Mouse (Mus musculus) intestine, embryonic 16.5 days (tissue): ENCODE data around the gene Rgs6. TPM values are rescaled to one million over a fixed set of nuclear protein-coding genes. Genes with fewer than 3 reads are reported as not detected.

Experiments used
- ATAC-seq: fragments of 200-750 bp; cut with Nextera tagmentation; 2 replicates; pipeline ENCODE4 v1.8.0; 2017; ENCODE audit warnings: moderate TSS enrichment, moderate library complexity
- H3K27ac ChIP-seq: fragments of 300-500 bp; sonication (generic); 2 replicates; pipeline ENCODE4 v1.5.1; 2014; ENCODE audit warnings: mild to moderate bottlenecking, low read length
- H3K27me3 ChIP-seq: fragments of 300-500 bp; sonication (generic); replicated peaks from 2 replicates; pipeline ENCODE4 v1.6.1; 2014; ENCODE audit warnings: low read length, control low read depth, mixed read lengths; ENCODE audit not compliant: control insufficient read depth, insufficient read depth
- H3K36me3 ChIP-seq: fragments of 300-500 bp; sonication (generic); 2 replicates; pipeline ENCODE4 v1.6.1; 2014; ENCODE audit warnings: low read length, control low read depth; ENCODE audit not compliant: control insufficient read depth, insufficient read depth
- H3K4me1 ChIP-seq: fragments of 300-500 bp; sonication (generic); 2 replicates; pipeline ENCODE4 v1.6.1; 2014; ENCODE audit warnings: low read length, control low read depth, mixed read lengths; ENCODE audit not compliant: control insufficient read depth, insufficient read depth
- H3K4me2 ChIP-seq: fragments of 300-500 bp; sonication (generic); 2 replicates; pipeline ENCODE4 v1.6.1; 2014; ENCODE audit warnings: low read depth, low read length, control low read depth
- H3K4me3 ChIP-seq: fragments of 300-500 bp; sonication (generic); 2 replicates; pipeline ENCODE4 v1.5.1; 2014; ENCODE audit warnings: mild to moderate bottlenecking, low read length
- H3K9ac ChIP-seq: fragments of 300-500 bp; sonication (generic); 2 replicates; pipeline ENCODE4 v1.6.1; 2014; ENCODE audit warnings: low read depth, low read length
- H3K9me3 ChIP-seq: fragments of 300-500 bp; sonication (generic); 2 replicates; pipeline ENCODE4 v1.6.1; 2016; ENCODE audit warnings: low read length, control low read depth; ENCODE audit not compliant: control insufficient read depth
- WGBS: fragments of 180-500 bp; shearing (Covaris S2); extraction: QIAGEN DNeasy Blood & Tissue Kit; methylation state at CpG from one replicate; pipeline ENCODE4 v1.1.7; 2014; 5-methylcytosine and 5-hydroxymethylcytosine counted together
- polyA plus RNA-seq: library from polyadenylated mRNA; unstranded; fragments of >200 nt; fragmentation: Nextera tagmentation; extraction: Ambion mirVana; gene quantifications from 2 replicates; pipeline ENCODE4 v1.2.1, GENCODE M21; 2015

Gene Rgs6
- polyA plus RNA-seq, 1 experiment from 2014 or later, result 0.82 TPM

DNA sequence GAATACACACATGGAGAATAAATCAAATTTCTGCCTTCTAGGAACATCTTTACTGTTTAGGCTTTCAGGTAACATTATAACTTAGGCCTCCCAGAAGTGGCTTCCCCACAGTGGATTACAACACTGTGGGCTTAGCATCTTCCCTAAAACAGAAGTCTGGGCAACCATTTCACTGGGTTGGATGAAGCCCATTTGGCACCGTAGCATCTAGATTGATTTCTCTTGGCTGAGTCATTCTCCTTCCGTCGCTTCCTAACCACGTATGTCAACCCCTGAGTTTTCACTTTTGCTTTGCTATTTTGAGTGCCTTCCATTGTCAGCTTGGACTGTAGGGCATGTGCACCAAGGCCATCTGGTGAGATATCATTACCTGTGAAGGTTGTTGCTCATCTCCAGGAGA is 217.1 kb downstream of the Rgs6 start:
- Histone ChIP-seq H3K4me2 (no peak overlapping the region), H3K27me3 (no peaks in the 10 kb centered on the region), H3K4me1 (no peaks in the 10 kb centered on the region), H3K27ac (no peak overlapping the region), H3K4me3 (no peak overlapping the region), H3K9me3 (no peaks in the 10 kb centered on the region), H3K9ac (no peak overlapping the region), H3K36me3 (no peaks in the 10 kb centered on the region)
- WGBS, result 94% methylated on average over 4 of the region's 4 CpGs
- ATAC-seq, result no peak

- no peaks in the 10 kb centered on the region for H3K27me3 ChIP-seq
- no peaks in the 10 kb centered on the region for H3K36me3 ChIP-seq
These were observed 222.5 kb downstream of the Rgs6 start for GRCm38 (mm10) chr12:82810631-82811030.

GRCm38 (mm10) chr12:82815982-82816381 is 227.9 kb downstream of the Rgs6 start:
- no peaks in the 10 kb centered on the region for H3K27me3 ChIP-seq
- no peaks in the 10 kb centered on the region for H3K36me3 ChIP-seq
- H3K4me1 ChIP-seq, result no peaks in the 10 kb centered on the region
- H3K4me2 ChIP-seq, result no peak overlapping the region
- H3K4me3 ChIP-seq, result no peak overlapping the region
- no peak for ATAC-seq
- H3K9ac ChIP-seq, result no peak overlapping the region
- WGBS, result 83% methylated on average over 2 of the region's 2 CpGs
- no peaks in the 10 kb centered on the region for H3K9me3 ChIP-seq
- no peak overlapping the region for H3K27ac ChIP-seq

More at GRCm38 (mm10) chr12:82810631-82811030, 222.5 kb downstream of the Rgs6 start:
- Histone ChIP-seq H3K27ac (no peak overlapping the region), H3K4me2 (no peak overlapping the region), H3K4me1 (no peaks in the 10 kb centered on the region), H3K4me3 (no peak overlapping the region), H3K9me3 (no peaks in the 10 kb centered on the region), H3K9ac (no peak overlapping the region)
- WGBS, result 90% methylated on average over 3 of the region's 3 CpGs
- no peak for ATAC-seq

GRCm38 (mm10) chr12:82819328-82819727 is 231.2 kb downstream of the Rgs6 start:
- H3K4me2 ChIP-seq, result no peak overlapping the region
- ATAC-seq, result no peak
- WGBS, result 77% methylated on average over 6 of the region's 6 CpGs

DNA sequence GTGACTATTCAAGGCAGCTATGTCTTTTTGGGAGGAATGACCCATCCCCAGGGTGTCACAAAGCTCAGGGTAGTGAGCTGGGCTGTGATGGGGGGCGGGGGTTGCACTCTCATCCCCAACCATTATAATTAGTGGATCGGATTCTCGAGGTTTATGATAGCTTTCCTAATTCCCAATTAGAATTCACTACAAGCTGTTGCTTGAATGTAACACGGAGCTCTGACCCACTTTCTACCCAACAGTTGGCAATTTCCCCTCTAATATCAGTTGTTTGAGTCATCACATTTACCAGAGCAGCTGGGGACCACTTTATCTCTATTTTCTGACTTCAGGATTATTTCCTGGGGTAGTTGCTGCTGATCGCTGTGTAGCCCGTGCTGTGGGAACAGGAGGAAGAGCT is 231.9 kb downstream of the Rgs6 start:
- Histone ChIP-seq H3K9me3 (no peaks in the 10 kb centered on the region), H3K27me3 (no peaks in the 10 kb centered on the region), H3K27ac (no peak overlapping the region), H3K4me1 (no peaks in the 10 kb centered on the region), H3K36me3 (no peaks in the 10 kb centered on the region), H3K4me2 (no peak overlapping the region), H3K4me3 (no peak overlapping the region), H3K9ac (no peak overlapping the region)
- WGBS, result 84% methylated on average over 6 of the region's 6 CpGs
- no peak for ATAC-seq

More at GRCm38 (mm10) chr12:82819328-82819727, 231.2 kb downstream of the Rgs6 start:
- no peak overlapping the region for H3K9ac ChIP-seq
- no peaks in the 10 kb centered on the region for H3K36me3 ChIP-seq
- H3K4me1 ChIP-seq, result no peaks in the 10 kb centered on the region
- H3K27me3 ChIP-seq, result no peaks in the 10 kb centered on the region
- H3K27ac ChIP-seq, result no peak overlapping the region
- H3K9me3 ChIP-seq, result no peaks in the 10 kb centered on the region
- no peak overlapping the region for H3K4me3 ChIP-seq

DNA sequence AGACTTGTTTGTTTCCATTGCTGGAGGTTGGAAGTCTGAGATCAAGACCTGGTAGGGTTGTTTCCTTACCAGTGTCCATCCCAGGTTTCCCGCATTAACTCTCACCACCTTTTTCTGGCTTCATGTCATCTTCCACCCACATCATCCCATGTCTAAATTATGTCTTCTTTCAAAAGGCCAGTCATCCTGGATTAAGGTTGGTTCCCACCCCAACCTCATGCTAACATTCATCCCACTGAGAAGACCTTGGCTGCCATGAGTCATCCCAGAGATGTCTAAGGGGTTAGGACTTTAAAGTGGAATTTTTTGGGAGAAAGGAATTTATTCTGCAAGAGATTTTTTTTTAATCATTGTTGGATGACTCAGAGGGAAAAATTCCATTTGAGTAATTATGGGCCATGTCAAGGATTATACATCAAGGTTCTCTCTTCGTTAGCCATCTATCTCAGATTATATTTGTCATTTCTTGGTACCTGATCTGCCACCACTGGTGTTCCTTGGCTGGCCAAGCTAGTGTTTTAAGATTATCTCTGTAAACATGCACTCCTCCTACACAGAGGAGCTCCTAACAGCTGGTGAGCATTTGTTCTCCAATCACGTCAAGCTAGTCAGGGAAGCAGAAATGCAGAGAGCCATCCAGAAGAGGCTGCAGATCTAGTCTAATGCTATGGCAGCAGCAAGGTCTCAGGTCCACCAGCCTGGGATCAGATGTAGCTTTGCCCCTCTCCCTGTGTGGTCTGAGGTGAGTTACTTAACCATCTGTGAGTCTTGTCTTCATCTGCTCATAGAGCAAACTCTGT is 234.9 kb downstream of the Rgs6 start:
- Histone ChIP-seq H3K36me3 (no peaks in the 10 kb centered on the region), H3K9ac (no peak overlapping the region), H3K4me3 (no peak overlapping the region), H3K27me3 (no peaks in the 10 kb centered on the region), H3K27ac (no peak overlapping the region), H3K4me2 (no peak overlapping the region), H3K4me1 (no peaks in the 10 kb centered on the region), H3K9me3 (no peaks in the 10 kb centered on the region)
- WGBS, result 86% methylated on average over 3 of the region's 3 CpGs
- ATAC-seq, result no peak

DNA sequence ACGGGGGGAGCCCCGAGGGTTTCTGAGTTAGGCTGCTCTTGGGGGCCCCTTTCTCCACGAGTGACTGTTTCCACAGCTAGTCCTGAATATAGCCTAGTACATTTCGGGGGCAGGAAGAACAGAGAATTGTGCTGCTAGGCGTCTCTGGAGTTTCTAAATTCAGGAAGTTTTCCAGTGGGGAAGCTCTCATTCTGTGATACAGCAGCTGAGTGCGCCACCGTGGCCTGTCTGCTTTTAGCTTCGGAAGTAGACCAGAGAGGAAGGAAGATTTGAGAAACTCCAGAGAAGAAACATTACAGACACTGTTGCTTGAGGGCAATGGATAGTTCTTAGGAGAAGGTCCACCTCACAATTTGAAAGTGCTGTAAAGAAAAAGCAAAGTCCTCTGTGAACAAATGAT is 242.2 kb downstream of the Rgs6 start:
- H3K4me2 ChIP-seq, result no peak overlapping the region
- H3K36me3 ChIP-seq, result no peaks in the 10 kb centered on the region
- ATAC-seq, result no peak
- H3K27me3 ChIP-seq, result no peaks in the 10 kb centered on the region
- H3K9ac ChIP-seq, result no peak overlapping the region
- H3K9me3 ChIP-seq, result no peaks in the 10 kb centered on the region
- no peak overlapping the region for H3K27ac ChIP-seq
- no peak overlapping the region for H3K4me3 ChIP-seq
- no peaks in the 10 kb centered on the region for H3K4me1 ChIP-seq
- 80% methylated on average over 8 of the region's 8 CpGs for WGBS

GRCm38 (mm10) chr12:82838544-82838943 is 250.5 kb downstream of the Rgs6 start:
- no peaks in the 10 kb centered on the region for H3K4me1 ChIP-seq
- no peak overlapping the region for H3K4me3 ChIP-seq
- no peak overlapping the region for H3K4me2 ChIP-seq
- H3K27me3 ChIP-seq, result no peaks in the 10 kb centered on the region
- H3K9ac ChIP-seq, result no peak overlapping the region
- no peaks in the 10 kb centered on the region for H3K36me3 ChIP-seq
- no peaks in the 10 kb centered on the region for H3K9me3 ChIP-seq
- WGBS, result 100% methylated on average over 1 of the region's 1 CpGs
- no peak for ATAC-seq
- no peak overlapping the region for H3K27ac ChIP-seq

GRCm38 (mm10) chr12:82841566-82841965 is 253.5 kb downstream of the Rgs6 start:
- Histone ChIP-seq H3K4me2 (no peak overlapping the region), H3K4me3 (no peak overlapping the region), H3K27me3 (no peaks in the 10 kb centered on the region), H3K4me1 (no peaks in the 10 kb centered on the region), H3K9me3 (peaks cover 4% of the 10 kb centered on the region; the same call in 1 of the 2 replicates), H3K36me3 (no peaks in the 10 kb centered on the region), H3K9ac (no peak overlapping the region), H3K27ac (no peak overlapping the region)
- WGBS, result 60% methylated on average over 6 of the region's 6 CpGs
- ATAC-seq, result no peak
